Mouse (Mus musculus) gastrocnemius, postnatal 4 days (tissue): ENCODE data around the gene Plxnd1. TPM values are rescaled to one million over a fixed set of nuclear protein-coding genes. Genes with fewer than 3 reads are reported as not detected.

Experiments
- DNase-seq, 2 experiments: peaks; one replicate each; pipeline ENCODE4 v3.0.0; 2021 to 2022; ENCODE audit warnings: low spot score in 2 of 2, mixed read lengths in 2 of 2
- total RNA-seq, 2 experiments: library from RNA; stranded (reverse); gene quantifications; 2 replicates each; pipeline ENCODE4 v1.2.3; 2021

Gene Plxnd1
- total RNA-seq, 2 experiments from 2014 or later, result 125 to 133 TPM

- DNase-seq, result no peak
Observed at GRCm38 (mm10) chr6:116000851-116001250, 6.0 kb upstream of the Plxnd1 start.

- DNase-seq, result no peak
Observed at GRCm38 (mm10) chr6:115999227-115999626, 4.4 kb upstream of the Plxnd1 start.

GRCm38 (mm10) chr6:115998758-115999157 lies 4.0 kb upstream of the Plxnd1 start:
- no peak for DNase-seq

- no peak for DNase-seq
Observed at GRCm38 (mm10) chr6:115997726-115998311, 3.0 kb upstream of the Plxnd1 start.

- DNase-seq, result peak in 1 of 2 experiments; percentile 40
Observed at GRCm38 (mm10) chr6:115996171-115996851, 1.5 kb upstream of the Plxnd1 start.

GRCm38 (mm10) chr6:115995531-115995941 lies 731 bp upstream of the Plxnd1 start:
- no peak for DNase-seq

- DNase-seq, result peak in 1 of 2 experiments; percentile 53
Observed at GRCm38 (mm10) chr6:115994146-115994876, 494 bp downstream of the Plxnd1 start.

- DNase-seq, result peak in 1 of 2 experiments; percentile 46
Observed at GRCm38 (mm10) chr6:115993463-115994145, 1.2 kb downstream of the Plxnd1 start.

- DNase-seq, result no peak
Observed at GRCm38 (mm10) chr6:115992981-115993380, 1.8 kb downstream of the Plxnd1 start.

GRCm38 (mm10) chr6:115991881-115992620 lies 2.8 kb downstream of the Plxnd1 start:
- DNase-seq, result no peak

- DNase-seq, result peak in 1 of 2 experiments; percentile 40
Observed at GRCm38 (mm10) chr6:115991108-115991880, 3.5 kb downstream of the Plxnd1 start.

- DNase-seq, result no peak
Observed at GRCm38 (mm10) chr6:115990479-115990878, 4.3 kb downstream of the Plxnd1 start.

GRCm38 (mm10) chr6:115990056-115990455 lies 4.7 kb downstream of the Plxnd1 start:
- DNase-seq, result no peak

GRCm38 (mm10) chr6:115989607-115990006 lies 5.2 kb downstream of the Plxnd1 start:
- no peak for DNase-seq

GRCm38 (mm10) chr6:115989032-115989431 lies 5.8 kb downstream of the Plxnd1 start:
- DNase-seq, result no peak

GRCm38 (mm10) chr6:115987096-115987747 lies 7.6 kb downstream of the Plxnd1 start:
- DNase-seq, result no peak

- DNase-seq, result no peak
Observed at GRCm38 (mm10) chr6:115986472-115987095, 8.2 kb downstream of the Plxnd1 start.

GRCm38 (mm10) chr6:115985622-115986021 lies 9.2 kb downstream of the Plxnd1 start:
- DNase-seq, result no peak

GRCm38 (mm10) chr6:115984580-115984979 lies 10.2 kb downstream of the Plxnd1 start:
- no peak for DNase-seq
